Mouse (Mus musculus) adrenal gland, postnatal 10 days (tissue): ENCODE results near the gene Dcst1. TPM values are rescaled to one million over a fixed set of nuclear protein-coding genes. Genes with fewer than 3 reads are reported as not detected.
A peak's percentile ranks its signal among the peaks of the same experiment; 100 is the strongest.

ENCODE experiments used
- DNase-seq: peaks from one replicate; pipeline ENCODE4 v3.0.0; 2021; ENCODE audit warnings: mixed read lengths
- long read RNA-seq, 2 experiments: library from polyadenylated mRNA; stranded (forward); transcript quantifications; one replicate each; pipeline ENCODE4 v2.0.0; 2021
- total RNA-seq, 2 experiments: library from RNA; stranded (reverse); gene quantifications; 2 replicates each; pipeline ENCODE4 v1.2.3; 2021

Gene Dcst1
- total RNA-seq = under 1 TPM in 1 of 2 experiments, not detected in 1; 0.45 TPM
- long read RNA-seq, experiment 1 = 0 reads
- long read RNA-seq, experiment 2 = 0 reads

- DNase-seq = no peak
These were observed at the start of gene Dcst1 for GRCm38 (mm10) chr3:89365153-89365485. Gene Dcst1, minus strand, starts transcription at chr3:89365253.

- DNase-seq = peak; percentile 96
These were observed 46.7 kb upstream of the Dcst1 start, which contains the start of gene Flad1 for GRCm38 (mm10) chr3:89411490-89412393. Gene Flad1, minus strand, starts transcription at chr3:89411870.

GRCm38 (mm10) chr3:89410864-89411263 is 45.8 kb upstream of the Dcst1 start:
- DNase-seq = no peak

GRCm38 (mm10) chr3:89409701-89410100 is 44.6 kb upstream of the Dcst1 start:
- DNase-seq = no peak

GRCm38 (mm10) chr3:89408448-89408847 is 43.4 kb upstream of the Dcst1 start:
- DNase-seq = no peak

GRCm38 (mm10) chr3:89406887-89407286 is 41.8 kb upstream of the Dcst1 start:
- no peak for DNase-seq

GRCm38 (mm10) chr3:89402693-89403092 is 37.6 kb upstream of the Dcst1 start, which contains the start of gene Lenep:
Gene Lenep, minus strand, starts transcription at chr3:89402793.
- DNase-seq = no peak

GRCm38 (mm10) chr3:89401329-89401728 is 36.3 kb upstream of the Dcst1 start:
- no peak for DNase-seq

- no peak for DNase-seq
These were observed 31.6 kb upstream of the Dcst1 start for GRCm38 (mm10) chr3:89396654-89397005.

- peak; percentile 78 for DNase-seq
These were observed 31.0 kb upstream of the Dcst1 start for GRCm38 (mm10) chr3:89395806-89396653.

GRCm38 (mm10) chr3:89395419-89395805 is 30.4 kb upstream of the Dcst1 start:
- peak; percentile 48 for DNase-seq

GRCm38 (mm10) chr3:89394894-89395256 is 29.8 kb upstream of the Dcst1 start:
- DNase-seq = peak; percentile 86

GRCm38 (mm10) chr3:89394006-89394893 is 29.2 kb upstream of the Dcst1 start, which contains the start of gene Zbtb7b:
Gene Zbtb7b, minus strand, starts transcription at chr3:89394776.
- peak; percentile 89 for DNase-seq

GRCm38 (mm10) chr3:89393605-89394004 is 28.6 kb upstream of the Dcst1 start:
- peak; percentile 99 for DNase-seq

GRCm38 (mm10) chr3:89392871-89393311 is 27.8 kb upstream of the Dcst1 start:
- DNase-seq = peak; percentile 59

- DNase-seq = peak; percentile 86
These were observed 26.8 kb upstream of the Dcst1 start for GRCm38 (mm10) chr3:89391663-89392511.

GRCm38 (mm10) chr3:89390699-89391662 is 25.9 kb upstream of the Dcst1 start:
- peak; percentile 64 for DNase-seq

GRCm38 (mm10) chr3:89390111-89390515 is 25.1 kb upstream of the Dcst1 start:
- DNase-seq = peak; percentile 82

- no peak for DNase-seq
These were observed 24.1 kb upstream of the Dcst1 start for GRCm38 (mm10) chr3:89388901-89389740.
